Mouse (Mus musculus): ENCODE measurements around the gene Foxi1. TPM values are rescaled to one million over a fixed set of nuclear protein-coding genes. Genes with fewer than 3 reads are reported as not detected.
A peak's percentile ranks its signal among the peaks of the same experiment; 100 is the strongest.
"Not testable (repeated sequence)": the region's sequence is repeated elsewhere in the genome, so short reads cannot be mapped to it uniquely, and the experiment has no call there.

Gene Foxi1
- total RNA-seq (2017), result not detected in 3 replicates

GRCm38 (mm10) chr11:34207989-34208388, at the start of gene Foxi1:
Gene Foxi1, minus strand, starts transcription at chr11:34208089.
- ATAC-seq (replicated peaks; ENCODE audit: insufficient number of reproducible peaks, low FRiP score, low TSS enrichment, poor library complexity, severe bottlenecking), result no peak

- ATAC-seq (replicated peaks; ENCODE audit: insufficient number of reproducible peaks, low FRiP score, low TSS enrichment, poor library complexity, severe bottlenecking), result no peak
Measured at GRCm38 (mm10) chr11:34242979-34243378, 35.1 kb upstream of the Foxi1 start.

- ATAC-seq (replicated peaks; ENCODE audit: insufficient number of reproducible peaks, low FRiP score, low TSS enrichment, poor library complexity, severe bottlenecking), result no peak
Measured at GRCm38 (mm10) chr11:34240252-34240651, 32.4 kb upstream of the Foxi1 start.

- no peak for ATAC-seq (replicated peaks; ENCODE audit: insufficient number of reproducible peaks, low FRiP score, low TSS enrichment, poor library complexity, severe bottlenecking)
Measured at GRCm38 (mm10) chr11:34239691-34240090, 31.8 kb upstream of the Foxi1 start.

- ATAC-seq (replicated peaks; ENCODE audit: insufficient number of reproducible peaks, low FRiP score, low TSS enrichment, poor library complexity, severe bottlenecking), result no peak
Measured at GRCm38 (mm10) chr11:34236885-34237284, 29.0 kb upstream of the Foxi1 start.

DNA sequence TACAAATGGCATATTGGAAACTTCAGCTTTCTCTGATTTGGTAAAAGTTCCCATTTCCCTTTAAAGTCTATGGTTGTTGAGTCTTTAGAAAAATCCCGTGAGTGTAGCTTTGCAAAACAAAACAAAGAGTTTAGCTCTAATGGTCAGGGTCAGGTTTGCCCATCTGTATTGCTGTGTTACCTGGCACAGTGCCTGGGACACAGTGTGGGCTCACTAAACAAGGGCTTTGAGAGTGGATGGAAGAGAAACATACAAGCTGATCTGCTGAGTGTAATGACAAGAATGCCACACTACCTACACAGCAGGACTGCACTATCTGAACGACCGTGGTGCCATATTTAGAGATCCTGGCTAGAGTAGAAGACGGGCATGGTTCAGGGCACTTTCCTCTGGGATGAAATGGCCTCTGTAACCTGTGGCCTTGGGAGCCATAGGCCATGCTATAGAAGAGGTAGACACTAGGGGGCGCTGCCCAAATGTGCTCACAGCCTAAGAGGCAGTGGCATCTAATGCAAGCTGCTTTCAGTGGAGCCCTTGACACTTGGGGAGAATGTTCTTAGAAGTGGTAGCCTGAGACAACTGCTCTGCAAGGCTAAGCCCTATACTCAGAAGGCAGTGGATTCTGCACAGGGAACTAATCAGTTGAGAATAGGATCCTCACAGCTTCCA, 28.3 kb upstream of the Foxi1 start:
- peak; percentile 60 for ATAC-seq (replicated peaks; ENCODE audit: insufficient number of reproducible peaks, low FRiP score, low TSS enrichment, poor library complexity, severe bottlenecking)

DNA sequence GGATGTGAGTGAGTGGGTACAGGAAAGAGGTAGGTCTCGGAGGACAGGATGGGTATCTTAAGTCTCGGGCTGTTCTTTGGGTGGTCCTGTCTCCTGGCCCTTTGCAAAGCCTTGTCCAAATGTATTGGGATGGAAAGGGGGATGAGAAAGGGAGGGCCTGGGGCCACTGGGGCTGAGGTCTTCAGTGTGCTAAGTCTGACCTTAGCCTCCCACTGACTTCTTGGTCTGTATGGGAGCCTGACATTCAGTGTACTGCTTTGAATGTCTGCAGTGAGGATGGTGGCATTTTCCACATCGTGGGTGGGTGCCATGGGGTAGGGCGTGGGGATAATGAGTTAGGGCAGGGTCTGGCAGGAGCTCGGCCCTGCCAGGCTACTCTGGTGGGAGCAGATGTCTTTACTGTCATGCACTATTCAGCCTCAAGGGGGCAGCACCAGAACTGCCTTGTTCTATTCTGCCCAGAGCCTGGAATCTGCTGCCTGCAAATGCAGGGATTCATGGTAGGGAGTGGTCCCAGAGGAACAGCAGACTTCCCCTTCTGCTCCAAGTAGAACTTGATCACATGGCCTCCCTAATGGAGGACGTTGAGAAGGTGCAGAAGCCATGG, 21.0 kb upstream of the Foxi1 start:
- ATAC-seq (replicated peaks; ENCODE audit: insufficient number of reproducible peaks, low FRiP score, low TSS enrichment, poor library complexity, severe bottlenecking), result 0 out of 2 replicates have a peak, but pooled peaks have one; percentile 32

DNA sequence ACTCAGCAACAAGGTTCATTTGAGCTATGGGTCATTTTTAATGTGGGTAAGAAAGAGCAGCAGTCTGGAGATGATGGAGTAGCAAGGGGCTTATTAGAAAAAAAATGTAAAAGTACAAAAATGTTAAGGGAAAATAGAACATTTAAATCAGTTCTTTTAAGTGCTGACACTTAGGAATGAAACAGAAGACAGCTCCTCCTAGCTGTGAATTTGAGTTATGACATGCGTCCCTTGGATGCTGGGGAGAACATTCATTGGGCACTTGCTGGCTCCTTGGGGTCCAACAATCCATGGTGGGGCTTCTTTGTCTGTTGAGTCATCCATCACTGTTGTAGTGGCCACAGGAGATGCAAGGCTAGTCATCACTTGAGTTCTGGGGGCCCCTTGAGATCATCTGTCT, 19.3 kb upstream of the Foxi1 start:
- no peak for ATAC-seq (replicated peaks; ENCODE audit: insufficient number of reproducible peaks, low FRiP score, low TSS enrichment, poor library complexity, severe bottlenecking)

DNA sequence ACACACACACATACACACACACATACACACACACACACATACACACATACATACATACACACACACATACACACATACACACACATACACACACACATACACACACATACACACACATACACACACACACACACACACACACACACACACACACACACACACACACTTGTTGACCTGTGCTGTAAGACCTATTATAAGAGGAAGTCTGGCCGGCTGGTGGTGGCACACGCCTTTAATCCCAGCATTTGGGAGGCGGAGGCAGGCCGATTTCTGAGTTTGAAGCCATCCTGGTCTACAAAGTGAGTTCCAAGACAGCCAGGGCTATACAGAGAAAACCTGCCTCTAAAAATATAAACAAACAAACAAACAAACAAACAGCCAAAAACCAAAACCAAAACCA, 12.7 kb upstream of the Foxi1 start:
- ATAC-seq (replicated peaks; ENCODE audit: insufficient number of reproducible peaks, low FRiP score, low TSS enrichment, poor library complexity, severe bottlenecking), result not testable (repeated sequence)

DNA sequence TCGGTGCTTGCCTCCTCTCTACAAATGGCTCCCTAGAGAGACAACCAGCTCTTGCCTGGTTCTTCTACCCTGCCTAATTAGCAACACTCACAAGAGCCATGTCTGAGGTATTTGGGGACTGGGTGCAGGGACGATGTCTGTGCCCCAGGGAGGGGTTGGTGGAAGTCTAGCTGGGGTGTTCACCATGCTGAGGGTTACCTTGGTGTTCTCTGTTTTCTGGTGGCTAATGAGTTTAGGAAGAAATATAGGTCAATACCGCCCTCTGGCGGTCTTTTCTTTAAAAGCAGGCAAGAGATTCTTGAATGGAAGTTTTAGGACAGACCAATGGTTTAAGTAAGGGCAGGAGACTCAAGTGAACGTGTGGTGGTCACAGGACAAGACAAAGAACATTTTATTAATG, 5.0 kb upstream of the Foxi1 start:
- ATAC-seq (replicated peaks; ENCODE audit: insufficient number of reproducible peaks, low FRiP score, low TSS enrichment, poor library complexity, severe bottlenecking), result 0 out of 2 replicates have a peak, but pooled peaks have one; percentile 10

GRCm38 (mm10) chr11:34202769-34203168, 5.1 kb downstream of the Foxi1 start:
- ATAC-seq (replicated peaks; ENCODE audit: insufficient number of reproducible peaks, low FRiP score, low TSS enrichment, poor library complexity, severe bottlenecking), result no peak

- ATAC-seq (replicated peaks; ENCODE audit: insufficient number of reproducible peaks, low FRiP score, low TSS enrichment, poor library complexity, severe bottlenecking), result no peak
Measured at GRCm38 (mm10) chr11:34195142-34195541, 12.7 kb downstream of the Foxi1 start.

- ATAC-seq (replicated peaks; ENCODE audit: insufficient number of reproducible peaks, low FRiP score, low TSS enrichment, poor library complexity, severe bottlenecking), result no peak
Measured at GRCm38 (mm10) chr11:34194158-34194941, 13.5 kb downstream of the Foxi1 start.

DNA sequence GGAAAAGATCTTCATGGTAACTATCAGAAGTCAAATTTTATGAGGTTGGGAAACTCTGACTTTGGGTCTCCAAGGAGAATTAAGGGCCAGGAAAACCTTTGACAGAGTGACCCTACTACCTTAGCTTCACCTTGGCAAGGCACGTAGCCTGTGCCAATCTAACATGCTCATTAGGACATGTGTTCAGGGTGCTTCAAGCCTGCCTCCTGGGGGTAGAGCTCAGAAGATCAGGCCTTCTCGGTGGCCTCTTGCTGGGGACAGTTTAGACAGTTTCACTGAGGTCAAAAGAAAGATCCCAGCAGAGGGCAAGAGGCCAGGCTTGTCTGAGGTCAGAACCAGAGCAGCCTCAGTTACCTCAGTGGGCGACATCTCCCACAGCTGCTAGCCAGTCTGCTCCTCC, 14.2 kb downstream of the Foxi1 start:
- no peak for ATAC-seq (replicated peaks; ENCODE audit: insufficient number of reproducible peaks, low FRiP score, low TSS enrichment, poor library complexity, severe bottlenecking)

DNA sequence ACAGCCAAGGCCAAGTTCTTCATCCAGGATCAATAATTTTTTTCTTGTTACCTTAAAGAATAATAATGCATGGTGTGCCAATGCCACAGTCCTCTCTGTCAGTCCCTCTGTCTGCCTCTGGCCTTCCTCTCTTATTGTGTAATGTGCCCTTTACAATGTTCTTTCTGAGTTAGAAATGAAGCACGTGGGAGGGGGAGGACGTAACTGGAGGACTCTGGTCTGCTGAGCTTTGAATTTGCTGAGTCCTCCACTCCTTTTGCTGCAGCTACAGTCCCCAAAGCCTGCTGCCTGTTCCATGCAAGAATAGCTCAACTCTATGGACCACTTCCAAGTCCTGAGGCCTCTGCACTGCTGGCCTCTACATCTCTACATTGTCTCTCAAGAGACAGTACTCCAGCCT, 23.6 kb downstream of the Foxi1 start:
- no peak for ATAC-seq (replicated peaks; ENCODE audit: insufficient number of reproducible peaks, low FRiP score, low TSS enrichment, poor library complexity, severe bottlenecking)

DNA sequence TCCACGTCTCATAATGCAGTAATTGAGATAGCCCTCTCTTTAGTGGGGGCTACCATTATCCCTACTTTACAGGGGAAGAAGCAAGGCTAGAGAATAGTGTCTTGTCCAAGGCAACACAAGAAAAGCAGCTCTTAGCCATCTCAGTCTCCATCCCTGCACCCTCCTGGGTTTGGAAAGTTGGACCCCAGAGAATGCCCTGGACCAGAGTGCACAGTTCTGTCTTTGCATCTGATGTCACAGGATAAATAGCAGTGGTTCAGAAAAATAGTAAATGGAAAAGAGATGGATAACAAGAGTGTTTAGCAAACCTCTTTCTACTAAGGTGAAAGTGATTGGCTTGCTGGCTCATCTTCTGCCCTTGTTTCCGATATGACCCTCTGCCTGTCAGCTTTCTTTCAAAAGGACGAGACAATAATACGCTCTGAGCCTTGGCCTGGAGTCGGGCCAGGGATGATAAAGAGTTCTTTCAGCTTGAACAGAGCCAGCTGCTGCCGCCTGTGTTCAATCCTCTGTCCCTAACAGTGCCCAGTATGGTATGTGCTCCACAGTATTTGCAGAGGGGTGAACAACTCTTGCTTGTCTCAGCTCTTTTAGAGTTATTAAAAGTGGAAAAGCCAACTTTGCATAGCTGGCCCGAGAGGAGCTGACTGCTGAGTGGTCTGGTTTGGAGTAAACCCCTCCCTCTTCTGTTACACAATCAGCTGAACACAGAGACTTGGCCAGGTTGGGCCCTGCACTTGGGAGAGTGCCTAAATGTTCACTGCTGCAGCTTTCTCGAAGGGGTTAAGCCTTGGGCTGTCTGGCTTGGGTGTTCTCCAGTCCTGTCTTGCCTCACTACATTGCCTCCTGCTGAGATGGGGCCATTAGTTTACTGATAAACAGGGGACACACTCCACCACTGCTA, 26.4 kb downstream of the Foxi1 start:
- no peak for ATAC-seq (replicated peaks; ENCODE audit: insufficient number of reproducible peaks, low FRiP score, low TSS enrichment, poor library complexity, severe bottlenecking)

DNA sequence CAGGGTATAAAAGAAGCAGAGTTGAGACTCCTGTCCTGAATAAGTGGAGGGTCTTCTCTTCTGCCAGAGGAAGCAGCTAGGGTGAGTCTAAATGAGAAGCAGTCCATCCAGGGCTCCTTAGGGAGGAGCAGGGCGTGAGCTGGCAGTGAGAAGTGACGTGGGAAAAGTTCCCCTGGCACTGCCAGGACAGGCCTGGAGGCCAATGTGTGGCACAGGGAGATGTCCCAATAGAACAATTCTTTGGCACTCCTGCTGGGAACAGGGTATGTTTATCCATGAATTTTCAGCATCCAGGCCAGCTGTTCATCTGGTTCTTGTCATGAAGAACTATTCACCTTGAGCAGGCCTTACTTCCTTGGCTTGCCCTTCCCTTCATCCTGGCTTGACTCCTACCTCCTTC, 29.1 kb downstream of the Foxi1 start:
- ATAC-seq (replicated peaks; ENCODE audit: insufficient number of reproducible peaks, low FRiP score, low TSS enrichment, poor library complexity, severe bottlenecking), result no peak

DNA sequence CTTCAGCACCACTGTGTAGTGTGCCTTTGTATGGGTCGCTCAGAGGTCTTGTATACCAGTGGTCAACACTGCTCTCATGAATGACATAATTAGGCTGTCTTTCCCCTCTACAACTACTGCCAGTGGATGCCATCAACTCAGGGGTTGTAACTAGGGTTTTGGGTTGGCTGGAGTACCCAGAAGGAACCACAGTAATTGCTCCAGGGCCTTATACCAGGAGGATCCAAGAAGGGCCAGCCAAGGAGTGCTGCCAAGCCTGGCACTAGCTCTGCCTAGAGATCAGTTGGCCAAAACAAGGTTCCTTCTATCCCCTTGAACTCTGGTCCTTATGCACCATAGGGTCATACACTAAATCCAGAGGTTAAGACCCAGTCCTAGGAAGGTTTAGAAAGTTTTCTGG, 31.5 kb downstream of the Foxi1 start:
- ATAC-seq (replicated peaks; ENCODE audit: insufficient number of reproducible peaks, low FRiP score, low TSS enrichment, poor library complexity, severe bottlenecking), result no peak

GRCm38 (mm10) chr11:34171221-34171620, 36.7 kb downstream of the Foxi1 start:
- no peak for ATAC-seq (replicated peaks; ENCODE audit: insufficient number of reproducible peaks, low FRiP score, low TSS enrichment, poor library complexity, severe bottlenecking)
